Mouse (Mus musculus) megakaryocyte-erythroid progenitor cell, adult 5-6 weeks (primary cell): Measurements from ENCODE around the gene Pfkm. TPM values are rescaled to one million over a fixed set of nuclear protein-coding genes. Genes with fewer than 3 reads are reported as not detected.

Experiments
- ATAC-seq: replicated peaks from 2 replicates; pipeline ENCODE4 v1.8.0; 2016; ENCODE audit warnings: mild to moderate bottlenecking, inconsistent platforms; ENCODE audit not compliant: severe bottlenecking, poor library complexity, low FRiP score, low TSS enrichment
- total RNA-seq, 2 experiments: library from RNA; stranded (forward) in 1 of 2; stranded (reverse) in 1 of 2; fragments of 200-1000, 215-1000 nt in 1 of 2; fragments of >200 nt in 1 of 2; fragmentation: Nextera tagmentation in 1 of 2; gene quantifications; 2 replicates each; pipeline ENCODE4 v1.2.3; 2014 to 2017

Pfkm gene
- 69.0 and 74.9 TPM in 2 replicates for total RNA-seq (2014; fragmentation: Nextera tagmentation)
- 63.7 and 89.1 TPM in 2 replicates for total RNA-seq (2017)

- ATAC-seq, result peak; percentile 46
Observed at GRCm38 (mm10) chr15:98092372-98093120, at the start of gene Pfkm. TSS of gene Pfkm (plus strand) at chr15:98092589.

GRCm38 (mm10) chr15:98043967-98044366 is 48.4 kb upstream of the Pfkm start:
- ATAC-seq, result no peak

- ATAC-seq, result no peak
Observed at GRCm38 (mm10) chr15:98044387-98044786, 48.0 kb upstream of the Pfkm start.

- ATAC-seq, result no peak
Observed at GRCm38 (mm10) chr15:98048918-98049700, 43.3 kb upstream of the Pfkm start.

- ATAC-seq, result no peak
Observed at GRCm38 (mm10) chr15:98051685-98052084, 40.7 kb upstream of the Pfkm start.

- 0 out of 2 replicates have a peak, but pooled peaks have one; percentile 71 for ATAC-seq
Observed at GRCm38 (mm10) chr15:98055246-98055645, 37.1 kb upstream of the Pfkm start.

- no peak for ATAC-seq
Observed at GRCm38 (mm10) chr15:98065881-98066280, 26.5 kb upstream of the Pfkm start.

- ATAC-seq, result no peak
Observed at GRCm38 (mm10) chr15:98066602-98067001, 25.8 kb upstream of the Pfkm start.

- no peak for ATAC-seq
Observed at GRCm38 (mm10) chr15:98067492-98067891, 24.9 kb upstream of the Pfkm start.

- ATAC-seq, result no peak
Observed at GRCm38 (mm10) chr15:98068506-98068905, 23.9 kb upstream of the Pfkm start.

GRCm38 (mm10) chr15:98069566-98070245 is 22.7 kb upstream of the Pfkm start:
- peak; percentile 41; the same call in 1 of the 2 replicates for ATAC-seq

GRCm38 (mm10) chr15:98070376-98070775 is 22.0 kb upstream of the Pfkm start:
- no peak for ATAC-seq

GRCm38 (mm10) chr15:98074521-98074920 is 17.9 kb upstream of the Pfkm start:
- ATAC-seq, result no peak

- ATAC-seq, result no peak
Observed at GRCm38 (mm10) chr15:98075034-98075433, 17.4 kb upstream of the Pfkm start.

GRCm38 (mm10) chr15:98076901-98077300 is 15.5 kb upstream of the Pfkm start:
- ATAC-seq, result no peak

- no peak for ATAC-seq
Observed at GRCm38 (mm10) chr15:98088889-98089288, 3.5 kb upstream of the Pfkm start.

GRCm38 (mm10) chr15:98089421-98090183 is 2.8 kb upstream of the Pfkm start:
- no peak for ATAC-seq

- ATAC-seq, result no peak
Observed at GRCm38 (mm10) chr15:98091841-98092240, 548 bp upstream of the Pfkm start.
